Mouse (Mus musculus): ENCODE measurements around the gene Mepe. TPM values are rescaled to one million over a fixed set of nuclear protein-coding genes. Genes with fewer than 3 reads are reported as not detected.

The Mepe gene
- polyA plus RNA-seq, 1 experiment from 2014 or later = not detected

DNA sequence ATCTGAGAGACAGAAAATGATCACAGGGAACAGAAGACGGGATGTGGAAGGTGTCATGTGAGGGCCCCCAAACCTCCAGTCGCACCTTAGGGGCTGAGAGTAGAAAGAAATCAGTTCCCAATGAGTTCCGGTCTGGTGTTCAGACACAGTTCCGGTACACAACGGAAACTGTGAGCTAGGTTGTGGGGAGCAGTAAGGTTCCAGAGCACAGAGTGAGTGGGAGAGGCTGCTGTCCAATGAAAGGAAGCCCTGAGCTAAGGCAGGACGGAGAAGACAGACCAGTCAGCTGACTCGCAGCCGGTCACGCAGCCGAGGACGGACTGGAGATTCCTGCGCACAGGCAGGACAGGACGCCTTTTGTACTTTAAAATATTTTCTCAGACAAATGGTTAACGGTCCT is 9.4 kb downstream of the Mepe start:
- no peak overlapping the region for H3K9ac ChIP-seq
- H3K4me2 ChIP-seq = no peak overlapping the region
- no peak overlapping the region for H3K27ac ChIP-seq
- no peaks in the 10 kb centered on the region for H3K36me3 ChIP-seq
- H3K4me3 ChIP-seq = no peak overlapping the region
- 85% methylated on average over 14 of the region's 14 CpGs for WGBS
- no peaks in the 10 kb centered on the region for H3K9me3 ChIP-seq
- no peak for ATAC-seq (ENCODE audit: low FRiP score)
- no peaks in the 10 kb centered on the region for H3K27me3 ChIP-seq
- H3K4me1 ChIP-seq (replicated peaks) = no peaks in the 10 kb centered on the region; the same call in 1 of the 2 replicates

DNA sequence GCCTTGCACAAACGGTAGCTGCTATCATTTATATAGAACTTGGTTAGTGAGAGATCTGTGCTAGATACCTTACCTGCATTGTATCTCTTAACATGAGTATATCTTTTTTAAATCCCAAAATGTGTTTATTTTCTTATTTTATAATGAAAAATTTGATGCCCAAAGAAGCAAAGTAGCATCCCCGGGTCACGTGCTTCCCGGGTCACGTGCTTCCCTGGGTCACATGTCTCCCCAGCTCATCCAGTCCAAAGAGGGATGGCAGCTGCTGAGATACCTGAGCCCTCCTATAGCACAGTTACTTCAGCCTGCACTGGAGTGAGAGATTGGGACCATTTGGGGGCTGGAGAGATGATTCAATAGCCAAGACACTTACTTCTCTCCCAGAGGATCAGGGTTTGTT is 10.8 kb downstream of the Mepe start:
- no peak for ATAC-seq (ENCODE audit: low FRiP score)
- no peaks in the 10 kb centered on the region for H3K36me3 ChIP-seq
- H3K4me3 ChIP-seq = no peak overlapping the region
- H3K9ac ChIP-seq = no peak overlapping the region
- 91% methylated on average over 5 of the region's 5 CpGs for WGBS
- no peaks in the 10 kb centered on the region for H3K27me3 ChIP-seq
- no peaks in the 10 kb centered on the region for H3K9me3 ChIP-seq
- peaks cover 4% of the 10 kb centered on the region; the same call in 1 of the 2 replicates for H3K4me1 ChIP-seq (replicated peaks)
- no peak overlapping the region for H3K27ac ChIP-seq
- H3K4me2 ChIP-seq = no peak overlapping the region

DNA sequence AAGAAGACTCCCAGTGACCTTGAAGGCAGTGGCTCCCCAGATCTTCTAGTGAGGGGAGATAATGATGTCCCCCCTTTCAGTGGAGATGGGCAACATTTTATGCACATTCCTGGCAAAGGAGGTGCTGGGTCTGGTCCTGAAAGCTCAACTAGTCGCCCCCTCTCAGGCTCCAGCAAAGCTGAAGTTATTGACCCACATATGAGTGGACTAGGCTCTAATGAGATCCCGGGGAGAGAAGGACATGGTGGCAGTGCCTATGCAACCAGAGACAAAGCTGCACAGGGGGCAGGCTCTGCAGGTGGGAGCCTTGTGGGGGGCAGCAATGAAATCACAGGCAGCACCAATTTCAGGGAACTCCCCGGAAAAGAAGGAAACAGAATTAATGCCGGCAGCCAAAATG is 12.4 kb downstream of the Mepe start:
- no peak overlapping the region for H3K27ac ChIP-seq
- ATAC-seq (ENCODE audit: low FRiP score) = no peak
- peaks cover 4% of the 10 kb centered on the region; the same call in 1 of the 2 replicates for H3K4me1 ChIP-seq (replicated peaks)
- no peak overlapping the region for H3K9ac ChIP-seq
- no peak overlapping the region for H3K4me3 ChIP-seq
- H3K27me3 ChIP-seq = no peaks in the 10 kb centered on the region
- no peaks in the 10 kb centered on the region for H3K36me3 ChIP-seq
- no peaks in the 10 kb centered on the region for H3K9me3 ChIP-seq
- H3K4me2 ChIP-seq = no peak overlapping the region
- WGBS = 82% methylated on average over 4 of the region's 4 CpGs

DNA sequence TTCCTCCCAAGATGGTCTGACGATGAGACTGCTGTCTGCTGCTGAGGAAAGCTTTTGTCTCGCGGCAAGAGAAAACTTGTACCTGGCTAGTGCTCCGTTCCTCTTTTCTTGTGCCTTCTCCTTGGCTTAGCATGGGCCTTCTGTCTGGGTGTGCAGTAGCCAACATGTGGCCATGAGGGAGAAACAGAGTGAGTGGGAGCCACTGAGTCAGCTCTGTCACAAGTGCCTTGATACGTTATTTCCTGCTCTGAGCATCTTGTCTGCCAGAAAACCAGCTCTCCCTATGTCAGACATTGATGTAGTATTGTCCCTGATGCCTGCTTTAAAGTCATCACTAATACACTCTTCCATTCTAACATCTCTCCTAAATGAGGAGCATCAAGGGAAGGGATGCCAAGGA is 13.9 kb downstream of the Mepe start:
- no peak overlapping the region for H3K9ac ChIP-seq
- WGBS = 84% methylated on average over 5 of the region's 5 CpGs

DNA sequence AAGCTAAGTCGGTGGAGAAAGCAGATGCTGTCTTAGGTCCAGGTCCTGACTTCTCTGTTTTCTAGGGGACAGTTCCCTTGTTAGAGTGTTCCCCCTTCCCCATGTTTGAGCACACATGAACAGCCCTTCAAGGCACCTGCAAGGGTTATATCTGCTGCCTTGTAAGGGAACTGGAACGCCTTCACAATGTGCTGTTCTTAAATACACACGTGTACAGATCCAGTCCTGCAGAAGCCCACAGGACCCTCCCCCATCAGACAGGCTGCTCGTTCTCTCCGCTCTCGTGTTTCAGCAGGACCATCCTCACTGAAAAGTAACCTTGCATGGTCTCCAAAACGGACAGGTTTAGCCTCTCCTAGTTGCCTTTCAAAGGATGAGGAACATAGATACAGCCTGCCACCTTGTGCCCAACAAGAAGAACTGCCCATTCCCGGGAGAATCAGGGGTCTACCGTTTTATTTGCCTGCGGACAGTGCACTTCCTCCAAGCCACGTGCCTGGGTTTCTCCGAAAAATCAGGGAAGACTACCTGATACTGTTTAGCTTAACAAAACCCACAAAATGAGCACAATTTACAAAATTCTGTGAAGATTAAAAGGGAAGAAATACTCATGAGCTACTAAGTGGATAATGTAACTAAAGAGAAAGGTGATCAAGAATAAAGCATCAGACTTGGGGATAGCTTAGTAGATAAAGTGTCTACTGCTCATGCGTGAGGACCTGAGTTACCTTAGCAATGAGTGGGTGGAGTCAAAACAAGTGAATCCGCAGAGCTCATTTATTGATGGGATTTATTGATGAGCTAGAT is 14.8 kb downstream of the Mepe start:
- WGBS = 25% methylated on average over 14 of the region's 14 CpGs

More for the DNA sequence above, 13.9 kb downstream of the Mepe start:
- Histone ChIP-seq H3K36me3 (no peaks in the 10 kb centered on the region), H3K4me3 (no peak overlapping the region), H3K4me1 (replicated peaks) (0 out of 2 replicates have a peak, but pooled peaks cover 4% of the 10 kb centered on the region), H3K9me3 (no peaks in the 10 kb centered on the region), H3K27me3 (no peaks in the 10 kb centered on the region), H3K4me2 (no peak overlapping the region), H3K27ac (no peak overlapping the region)
- no peak for ATAC-seq (ENCODE audit: low FRiP score)

DNA sequence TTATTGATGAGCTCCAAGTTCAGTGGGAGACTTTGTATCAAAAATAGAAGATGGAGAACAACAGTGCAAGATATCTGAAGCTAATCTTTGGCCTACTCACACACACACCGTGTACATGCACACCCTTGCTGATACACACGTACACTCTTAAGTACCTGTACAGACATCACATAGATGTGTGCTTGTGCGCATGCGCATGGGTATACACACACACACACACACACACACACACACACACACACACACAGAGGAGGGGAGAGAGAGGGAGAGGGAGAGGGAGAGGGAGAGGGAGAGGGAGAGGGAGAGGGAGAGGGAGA is 15.3 kb downstream of the Mepe start:
- H3K27ac ChIP-seq = no peak overlapping the region
- H3K27me3 ChIP-seq = no peaks in the 10 kb centered on the region
- H3K4me3 ChIP-seq = no peak overlapping the region
- H3K4me2 ChIP-seq = no peak overlapping the region
- 0 out of 2 replicates have a peak, but pooled peaks cover 4% of the 10 kb centered on the region for H3K4me1 ChIP-seq (replicated peaks)
- no peaks in the 10 kb centered on the region for H3K9me3 ChIP-seq
- no peak for ATAC-seq (ENCODE audit: low FRiP score)
- H3K36me3 ChIP-seq = no peaks in the 10 kb centered on the region
- WGBS = 87% methylated on average over 4 of the region's 4 CpGs
- no peak overlapping the region for H3K9ac ChIP-seq

More for the DNA sequence above, 14.8 kb downstream of the Mepe start:
- Histone ChIP-seq H3K9me3 (no peaks in the 10 kb centered on the region), H3K9ac (0 out of 2 replicates have a peak overlapping the region, but pooled peaks have one; percentile 53), H3K27me3 (no peaks in the 10 kb centered on the region), H3K4me3 (no peak overlapping the region), H3K36me3 (no peaks in the 10 kb centered on the region), H3K4me1 (replicated peaks) (0 out of 2 replicates have a peak, but pooled peaks cover 4% of the 10 kb centered on the region), H3K4me2 (peak overlapping the region; percentile 36; the same call in 1 of the 2 replicates), H3K27ac (no peak overlapping the region)
- ATAC-seq (ENCODE audit: low FRiP score) = peak; percentile 85

DNA sequence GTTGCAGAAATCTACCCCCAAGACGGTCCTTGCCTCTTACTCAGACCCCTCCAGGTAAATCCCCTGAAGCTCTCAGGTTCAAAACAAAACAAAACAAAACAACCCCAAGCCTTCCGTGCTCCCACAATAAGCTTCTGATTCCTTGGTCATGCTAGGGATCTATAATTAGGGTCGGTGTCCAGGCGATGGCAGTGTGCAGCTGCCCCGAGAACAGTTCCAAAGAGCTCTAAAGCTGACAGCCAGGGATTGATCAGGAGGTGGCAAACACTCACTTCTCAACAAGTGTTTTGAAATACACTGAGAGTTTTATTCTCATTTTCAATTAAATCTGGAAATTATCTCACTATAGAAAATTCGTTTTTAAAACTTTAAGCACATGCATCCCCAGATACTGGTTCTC is 17.8 kb downstream of the Mepe start:
- Histone ChIP-seq H3K4me3 (no peak overlapping the region), H3K4me2 (no peak overlapping the region), H3K27me3 (no peaks in the 10 kb centered on the region), H3K36me3 (no peaks in the 10 kb centered on the region), H3K9me3 (no peaks in the 10 kb centered on the region), H3K9ac (no peak overlapping the region), H3K4me1 (replicated peaks) (0 out of 2 replicates have a peak, but pooled peaks cover 4% of the 10 kb centered on the region), H3K27ac (no peak overlapping the region)
- WGBS = 48% methylated on average over 6 of the region's 6 CpGs
- no peak for ATAC-seq (ENCODE audit: low FRiP score)

DNA sequence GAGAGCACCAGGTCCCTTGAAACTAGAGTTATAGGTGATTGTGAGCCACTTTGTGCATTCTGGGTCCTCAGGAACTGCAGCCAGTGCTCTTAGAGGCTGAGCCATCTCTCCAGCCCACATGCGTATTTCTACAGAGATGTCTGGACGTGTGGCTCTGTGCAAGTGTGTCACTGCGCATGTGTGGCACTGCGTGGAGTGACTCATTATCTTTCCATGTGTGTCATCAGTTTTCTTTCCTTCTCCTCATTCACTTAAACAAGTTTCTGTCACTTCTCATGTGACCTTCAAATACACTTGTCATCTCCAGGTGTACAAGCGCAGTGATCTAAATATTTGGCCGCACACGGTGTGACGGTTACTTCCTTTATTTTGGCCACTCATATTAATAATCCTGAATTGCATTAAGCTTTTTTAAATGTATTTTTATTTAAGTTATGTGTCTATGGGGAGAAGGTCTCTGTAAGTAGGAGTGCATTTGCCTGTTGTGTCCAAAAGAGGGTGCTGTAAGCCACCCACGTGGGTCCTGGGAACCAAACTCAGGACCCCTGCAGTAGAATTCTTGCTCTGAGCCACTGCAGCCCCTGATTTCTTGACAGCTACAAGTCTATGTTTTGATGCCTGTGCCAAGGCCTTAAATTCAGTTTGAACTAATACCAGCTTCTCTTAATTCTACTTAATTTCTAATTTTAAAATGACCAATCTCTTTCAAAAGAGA is 19.6 kb downstream of the Mepe start:
- 72% methylated on average over 9 of the region's 9 CpGs for WGBS
- H3K27me3 ChIP-seq = no peaks in the 10 kb centered on the region
- H3K9me3 ChIP-seq = no peaks in the 10 kb centered on the region
- H3K36me3 ChIP-seq = no peaks in the 10 kb centered on the region
- H3K27ac ChIP-seq = no peak overlapping the region
- no peak for ATAC-seq (ENCODE audit: low FRiP score)
- 0 out of 2 replicates have a peak, but pooled peaks cover 4% of the 10 kb centered on the region for H3K4me1 ChIP-seq (replicated peaks)
- no peak overlapping the region for H3K4me2 ChIP-seq
- no peak overlapping the region for H3K4me3 ChIP-seq
- no peak overlapping the region for H3K9ac ChIP-seq

DNA sequence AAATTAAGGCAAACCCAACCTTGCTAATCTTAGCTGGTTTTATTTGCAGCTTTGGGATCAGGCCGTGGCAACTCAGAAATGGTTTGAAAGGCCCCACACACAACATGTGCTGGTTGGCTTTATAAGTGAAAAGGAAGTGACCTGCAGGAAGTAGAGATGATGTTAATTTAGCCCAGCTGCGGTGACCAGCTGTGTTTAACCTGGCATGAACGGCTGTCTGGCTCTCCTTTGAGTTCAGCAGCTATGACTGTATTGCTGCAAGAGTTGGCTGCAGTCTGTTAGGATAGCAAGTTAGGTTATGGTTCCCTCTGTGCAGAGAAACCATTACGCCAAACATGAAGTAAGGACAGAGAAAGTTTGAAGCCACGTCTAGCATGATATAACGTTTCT is 20.1 kb downstream of the Mepe start:
- no peak overlapping the region for H3K9ac ChIP-seq
- WGBS = 87% methylated on average over 6 of the region's 6 CpGs
- no peaks in the 10 kb centered on the region for H3K36me3 ChIP-seq
- no peaks in the 10 kb centered on the region for H3K4me1 ChIP-seq (replicated peaks)
- no peak overlapping the region for H3K4me3 ChIP-seq
- ATAC-seq (ENCODE audit: low FRiP score) = no peak
- H3K9me3 ChIP-seq = no peaks in the 10 kb centered on the region
- no peak overlapping the region for H3K4me2 ChIP-seq
- H3K27ac ChIP-seq = no peak overlapping the region
- H3K27me3 ChIP-seq = no peaks in the 10 kb centered on the region

DNA sequence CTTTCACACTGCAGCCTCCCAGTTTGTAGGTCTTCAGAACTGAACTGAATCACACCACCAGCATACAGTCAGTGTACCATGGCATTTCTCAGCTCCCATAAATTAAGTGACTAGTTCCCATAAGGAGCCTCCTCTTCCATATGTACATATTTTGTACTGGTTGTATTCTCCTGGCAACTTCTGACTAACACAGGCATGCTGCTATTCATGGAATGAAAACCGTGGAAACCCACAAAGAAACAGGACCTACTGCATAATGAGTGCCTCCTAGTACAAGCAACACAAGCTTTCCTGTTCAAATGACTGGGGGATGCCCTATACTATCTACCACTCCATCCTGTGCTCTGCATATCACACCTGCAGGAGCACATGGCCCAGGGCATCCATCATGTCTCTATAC is 25.9 kb downstream of the Mepe start:
- no peaks in the 10 kb centered on the region for H3K4me1 ChIP-seq (replicated peaks)
- no peaks in the 10 kb centered on the region for H3K9me3 ChIP-seq
- H3K36me3 ChIP-seq = no peaks in the 10 kb centered on the region
- H3K27me3 ChIP-seq = no peaks in the 10 kb centered on the region
- H3K4me3 ChIP-seq = no peak overlapping the region
- H3K4me2 ChIP-seq = no peak overlapping the region
- H3K9ac ChIP-seq = no peak overlapping the region
- ATAC-seq (ENCODE audit: low FRiP score) = no peak
- WGBS = 71% methylated on average over 1 of the region's 1 CpGs
- no peak overlapping the region for H3K27ac ChIP-seq

DNA sequence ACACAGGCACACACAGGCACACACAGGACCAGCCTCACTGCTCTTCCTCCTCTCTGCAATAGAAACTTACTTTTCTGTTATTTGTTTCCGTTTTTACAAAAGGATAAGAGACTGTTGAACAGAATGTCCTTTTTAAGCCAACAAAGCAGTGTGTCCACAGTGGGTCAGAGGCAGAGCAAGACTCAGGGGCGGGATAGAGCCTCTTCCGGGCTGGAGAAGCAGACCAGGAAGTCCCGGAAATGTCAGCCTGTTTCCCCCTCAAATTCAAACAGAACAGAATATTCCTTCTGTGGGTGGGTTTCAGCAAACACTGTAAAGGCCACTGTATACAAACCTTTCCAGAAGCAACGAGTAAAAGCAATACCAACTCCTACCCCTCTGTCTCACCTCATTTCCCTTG is 26.7 kb downstream of the Mepe start:
- Histone ChIP-seq H3K4me1 (replicated peaks) (no peaks in the 10 kb centered on the region), H3K36me3 (no peaks in the 10 kb centered on the region), H3K27ac (no peak overlapping the region), H3K9ac (no peak overlapping the region), H3K4me2 (no peak overlapping the region), H3K27me3 (no peaks in the 10 kb centered on the region), H3K4me3 (no peak overlapping the region), H3K9me3 (no peaks in the 10 kb centered on the region)
- ATAC-seq (ENCODE audit: low FRiP score) = no peak
- WGBS = 74% methylated on average over 5 of the region's 5 CpGs

DNA sequence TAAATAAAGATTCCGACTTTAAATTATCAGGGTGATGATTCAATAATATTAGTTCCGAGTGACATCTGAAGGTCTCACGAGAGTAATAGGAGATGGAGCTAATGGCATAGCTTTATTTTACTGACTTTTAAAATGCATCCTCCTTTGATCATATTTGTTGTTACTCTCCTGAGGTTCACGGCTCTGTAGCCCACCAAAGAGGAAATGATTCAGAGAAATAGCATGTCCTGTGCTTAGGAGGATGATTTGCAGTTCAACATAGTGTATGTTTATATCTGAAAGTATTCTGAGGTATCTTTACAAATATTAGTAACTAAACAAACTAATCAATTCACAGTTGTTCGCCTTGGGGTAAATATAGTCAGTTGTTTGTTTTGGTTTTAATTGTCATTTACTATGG is 32.4 kb downstream of the Mepe start:
- WGBS = 87% methylated on average over 5 of the region's 5 CpGs

More for the DNA sequence above, 32.4 kb downstream of the Mepe start:
- H3K4me2 ChIP-seq = no peak overlapping the region
- no peaks in the 10 kb centered on the region for H3K9me3 ChIP-seq
- no peaks in the 10 kb centered on the region for H3K27me3 ChIP-seq
- no peaks in the 10 kb centered on the region for H3K36me3 ChIP-seq
- ATAC-seq (ENCODE audit: low FRiP score) = no peak
- no peak overlapping the region for H3K9ac ChIP-seq
- no peak overlapping the region for H3K27ac ChIP-seq
- H3K4me1 ChIP-seq (replicated peaks) = 0 out of 2 replicates have a peak, but pooled peaks cover 4% of the 10 kb centered on the region
- H3K4me3 ChIP-seq = no peak overlapping the region
